Mouse (Mus musculus) Patski (cell line): ENCODE measurements around the gene Rad9a. TPM values are rescaled to one million over a fixed set of nuclear protein-coding genes. Genes with fewer than 3 reads are reported as not detected.

Source experiments
- ATAC-seq: fragments of 100-300 bp; one replicate; pipeline ENCODE4 v1.8.0; 2021
- CTCF ChIA-PET: fragments of 350-600 bp; sonication (Branson Sonifier 250); formaldehyde crosslinking; loops from one replicate; lab custom pipeline; 2022; ENCODE audit warnings: inconsistent platforms; lab: Charles Lee
- POLR2A ChIA-PET: fragments of 350-600 bp; sonication (Branson Sonifier 250); formaldehyde crosslinking; loops from one replicate; lab custom pipeline; 2022; ENCODE audit warnings: antibody characterized with exemption, inconsistent platforms; lab: Charles Lee
- DNase-seq: peaks from one replicate; pipeline ENCODE4 v3.0.0-alpha.2; 2011; ENCODE audit warnings: low read depth, low spot score
- H3K27me3 ChIP-seq: fragments of 371-371 bp; one replicate; pipeline ENCODE4 v1.5.1; 2021
- CTCF ChIP-seq: fragments of 100-300 bp; IDR thresholded peaks from one replicate; pipeline ENCODE4 v1.5.1; 2021
- in situ Hi-C: fragments of 300-500 bp; cut with MboI; formaldehyde crosslinking; loops from 3 replicates; pipeline ENCODE4 v1.11.1; 2018; ENCODE audit warnings: low pct_unique_long_range_greater_than_20kb, mixed read lengths
- polyA plus RNA-seq: library from polyadenylated mRNA; unstranded; gene quantifications from one replicate; pipeline ENCODE4 v1.2.3, GENCODE M21; 2021

The Rad9a gene
- polyA plus RNA-seq, 1 experiment from 2014 or later: 33.9 TPM

GRCm38 (mm10) chr19:4147022-4147405 lies 54.4 kb downstream of the Rad9a start:
- ChIA-PET CTCF (interaction anchor here (1.0 kb wide), 2 partner anchors 11 to 20 kb away, joined by 3 read pairs; no protein-coding TSS in a partner anchor), POLR2A (interaction anchor here (1.0 kb wide), 1 partner anchor 8 kb away, joined by 4 read pairs; the partner anchor contains the start of gene Gpr152)
- no peak for ATAC-seq
- DNase-seq: no peak
- H3K27me3 ChIP-seq: no peaks in the 10 kb centered on the region
- in situ Hi-C loops: no loop called here
- no peak for TF ChIP-seq CTCF

- CTCF ChIA-PET: interaction anchor here (1.0 kb wide), 2 partner anchors 10 to 20 kb away, joined by 3 read pairs; no protein-coding TSS in a partner anchor
- ATAC-seq (no peak), DNase-seq (no peak)
- no peak for TF ChIP-seq CTCF
- POLR2A ChIA-PET: interaction anchor here (1.0 kb wide), 2 partner anchors 8 to 20 kb away, joined by 3 to 4 read pairs; partner anchors contain the start of gene Gpr152
- in situ Hi-C loops: no loop called here
- H3K27me3 ChIP-seq: no peaks in the 10 kb centered on the region
Observed at GRCm38 (mm10) chr19:4146366-4147021, 55.0 kb downstream of the Rad9a start.

- TF ChIP-seq CTCF: no peak
- ATAC-seq (no peak), DNase-seq (no peak)
- CTCF ChIA-PET: interaction anchor here (1.0 kb wide), 1 partner anchor 21 kb away, joined by 3 read pairs; no protein-coding TSS in a partner anchor
- POLR2A ChIA-PET: interaction anchor here (1.0 kb wide), 1 partner anchor 20 kb away, joined by 3 read pairs; no protein-coding TSS in a partner anchor
- in situ Hi-C loops: no loop called here
- no peaks in the 10 kb centered on the region for H3K27me3 ChIP-seq
Observed at GRCm38 (mm10) chr19:4145936-4146335, 55.5 kb downstream of the Rad9a start.

Other genes starting within 250 kb of the Rad9a start
- gene Aldh3b3, start 243.0 kb downstream of the Rad9a start, polyA plus RNA-seq: 0.17 TPM
- 0.05 TPM for gene Aldh3b2, start 229.3 kb downstream of the Rad9a start, polyA plus RNA-seq
- 3.9 TPM for gene Acy3, start 215.1 kb downstream of the Rad9a start, polyA plus RNA-seq
- 0.03 TPM for gene Tbx10, start 208.9 kb downstream of the Rad9a start, polyA plus RNA-seq
- 35.1 TPM for gene Nudt8, start 201.1 kb downstream of the Rad9a start, polyA plus RNA-seq
- 3.1 TPM for gene Gm49405, start 201.0 kb downstream of the Rad9a start, polyA plus RNA-seq
- gene Doc2g, start 198.3 kb downstream of the Rad9a start, polyA plus RNA-seq: 7.1 TPM
- gene Ndufv1, start 188.9 kb downstream of the Rad9a start, polyA plus RNA-seq: 231 TPM
- gene Gstp1, start 163.7 kb downstream of the Rad9a start, polyA plus RNA-seq: 1,288 TPM
- gene Gstp2, start 155.6 kb downstream of the Rad9a start, polyA plus RNA-seq: 379 TPM
- gene Gstp3, start 142.1 kb downstream of the Rad9a start, polyA plus RNA-seq: not detected
- gene Cabp2, start 120.1 kb downstream of the Rad9a start, polyA plus RNA-seq: not detected
- gene Cdk2ap2, start 104.5 kb downstream of the Rad9a start, polyA plus RNA-seq: 93.8 TPM
- gene Pitpnm1, start 101.7 kb downstream of the Rad9a start, polyA plus RNA-seq: 109 TPM
- 149 TPM for gene Aip, start 75.8 kb downstream of the Rad9a start, polyA plus RNA-seq
- gene Gpr152, start 61.9 kb downstream of the Rad9a start, polyA plus RNA-seq: not detected
- 0.17 TPM for gene Cabp4, start 57.6 kb downstream of the Rad9a start, polyA plus RNA-seq
- 321 TPM for gene Coro1b, start 53.0 kb downstream of the Rad9a start, polyA plus RNA-seq
- 0.62 TPM for gene Ptprcap, start 48.1 kb downstream of the Rad9a start, polyA plus RNA-seq
- 43.0 TPM for gene Rps6kb2, start 38.3 kb downstream of the Rad9a start, polyA plus RNA-seq
- gene Carns1, start 26.2 kb downstream of the Rad9a start, polyA plus RNA-seq: 13.7 TPM
- gene Tbc1d10c, start 10.4 kb downstream of the Rad9a start, polyA plus RNA-seq: 1.9 TPM
- gene Ppp1ca, start 9.6 kb downstream of the Rad9a start, polyA plus RNA-seq: 674 TPM
- gene Clcf1, start 12.6 kb upstream of the Rad9a start, polyA plus RNA-seq: 122 TPM
- gene AC109138.7, start 12.7 kb upstream of the Rad9a start, polyA plus RNA-seq: 0.62 TPM
- gene Pold4, start 30.2 kb upstream of the Rad9a start, polyA plus RNA-seq: 49.5 TPM
- 71.3 TPM for gene Ssh3, start 67.5 kb upstream of the Rad9a start, polyA plus RNA-seq
- 25.8 TPM for gene Ankrd13d, start 81.5 kb upstream of the Rad9a start, polyA plus RNA-seq
- gene Grk2, start 104.6 kb upstream of the Rad9a start, polyA plus RNA-seq: 74.9 TPM
- 79.6 TPM for gene Kdm2a, start 196.6 kb upstream of the Rad9a start, polyA plus RNA-seq
- 108 TPM for gene Rhod, start 237.8 kb upstream of the Rad9a start, polyA plus RNA-seq